Mouse (Mus musculus) ovary, postnatal 14 days (tissue): ENCODE measurements at regions not wholly inside any gene's neighbourhood (a gene's known extent, or its start where the extent isn't known, plus 50 kb on each side); places are given as distances from the start of the nearest gene placed in this dataset.

Experiments used
- DNase-seq: peaks from one replicate; pipeline ENCODE4 v3.0.0; 2022; ENCODE audit warnings: low spot score

GRCm38 (mm10) chr13:84763916-84764315 lies 425.3 kb upstream of the Ccnh start:
- no peak for DNase-seq

- no peak for DNase-seq
These were observed 417.3 kb upstream of the Ccnh start for GRCm38 (mm10) chr13:84771956-84772355.

GRCm38 (mm10) chr13:84783017-84783937 lies 405.9 kb upstream of the Ccnh start:
- DNase-seq = no peak

DNA sequence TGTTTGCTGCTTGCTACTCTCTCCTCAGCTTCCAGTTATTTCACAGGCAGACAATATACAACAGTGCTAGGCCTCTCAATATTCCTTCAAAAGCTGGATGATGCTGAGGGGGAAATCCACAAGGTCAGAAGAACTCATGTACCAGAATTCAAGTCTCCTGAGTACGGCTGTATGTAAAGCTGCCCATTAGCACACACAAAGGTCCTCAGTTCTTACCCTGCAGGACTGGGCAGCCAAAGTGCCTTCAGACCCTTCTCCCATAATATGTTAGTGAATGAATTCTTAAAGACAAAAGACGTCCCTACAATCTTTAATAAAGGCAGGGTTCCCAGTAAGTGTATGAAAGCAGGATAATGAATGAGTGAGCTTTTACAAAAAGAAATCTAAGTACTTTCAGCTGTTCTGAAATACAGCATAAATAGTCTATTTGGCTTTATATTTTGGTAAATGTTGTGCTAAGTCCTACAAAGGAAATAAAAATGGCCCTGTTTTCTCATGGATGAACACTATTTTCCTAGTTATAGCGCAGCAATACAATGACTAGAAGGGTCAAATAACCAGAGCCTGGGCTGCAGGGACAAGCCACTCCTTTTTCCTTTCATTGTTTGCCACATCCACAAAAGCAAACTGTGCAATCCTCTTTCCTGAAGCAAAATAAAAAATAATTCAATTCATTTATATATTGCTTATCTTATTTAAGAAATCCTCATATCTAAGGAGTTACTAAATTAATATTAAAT lies 384.8 kb upstream of the Ccnh start:
- no peak for DNase-seq

- DNase-seq = no peak
These were observed 384.0 kb upstream of the Ccnh start for GRCm38 (mm10) chr13:84805190-84805589.

DNA sequence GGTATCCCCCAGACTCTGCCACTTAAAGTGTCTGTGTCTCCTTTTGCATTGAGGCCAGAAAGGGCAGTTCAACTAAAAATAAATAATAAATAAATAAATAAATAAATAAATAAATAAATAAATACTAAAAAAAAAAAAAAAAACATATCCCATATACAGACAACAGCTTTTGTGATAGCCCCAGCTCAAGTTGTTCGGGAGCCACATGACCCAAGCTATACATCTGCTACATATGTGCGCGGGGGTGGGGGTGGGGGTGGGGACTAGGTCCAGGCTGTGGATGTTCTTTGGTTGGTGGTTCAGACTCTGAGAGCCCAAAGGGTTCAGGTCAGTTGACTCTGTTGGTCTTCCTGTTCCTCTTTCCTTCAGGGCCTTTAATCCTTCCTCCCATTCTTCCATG lies 379.6 kb upstream of the Ccnh start:
- DNase-seq = no peak
